Mouse (Mus musculus): ENCODE data around the gene Amotl1.

Amotl1 gene

GRCm38 (mm10) chr9:14498896-14499705, 145.8 kb downstream of the Amotl1 start:
- in situ Hi-C loops (cut with MboI; ENCODE audit: unreplicated experiment in 2 of 2): loop anchor here in 1 of 2 experiments (10.0 kb wide), 1 partner anchor 144 kb away; no protein-coding TSS in a partner anchor
